Mouse (Mus musculus): Measurements from ENCODE around the gene Clk3.
A peak's percentile ranks its signal among the peaks of the same experiment; 100 is the strongest.

Clk3 gene

DNA sequence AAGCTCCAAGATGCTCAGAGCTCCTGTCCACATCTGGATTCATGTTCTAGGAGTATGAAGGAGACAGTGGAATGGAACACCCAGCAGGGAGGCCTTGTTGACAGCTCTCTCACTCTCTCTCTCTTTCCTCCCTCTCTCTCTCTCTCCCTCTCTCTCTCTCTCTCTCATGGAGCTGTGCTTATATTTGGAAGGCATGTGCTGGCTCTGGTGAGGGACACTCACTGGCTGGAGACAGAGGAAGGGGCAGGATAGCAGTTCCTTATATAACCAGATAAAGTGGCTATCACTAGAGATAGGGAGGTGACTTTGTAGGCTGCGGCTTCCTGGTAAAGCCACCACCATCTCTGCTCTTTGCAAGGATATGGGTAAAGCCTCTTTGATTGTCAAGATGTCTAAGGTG, 4.6 kb upstream of the Clk3 start:
- no peak for DNase-seq (ENCODE audit: low spot score in 2 of 2)

DNA sequence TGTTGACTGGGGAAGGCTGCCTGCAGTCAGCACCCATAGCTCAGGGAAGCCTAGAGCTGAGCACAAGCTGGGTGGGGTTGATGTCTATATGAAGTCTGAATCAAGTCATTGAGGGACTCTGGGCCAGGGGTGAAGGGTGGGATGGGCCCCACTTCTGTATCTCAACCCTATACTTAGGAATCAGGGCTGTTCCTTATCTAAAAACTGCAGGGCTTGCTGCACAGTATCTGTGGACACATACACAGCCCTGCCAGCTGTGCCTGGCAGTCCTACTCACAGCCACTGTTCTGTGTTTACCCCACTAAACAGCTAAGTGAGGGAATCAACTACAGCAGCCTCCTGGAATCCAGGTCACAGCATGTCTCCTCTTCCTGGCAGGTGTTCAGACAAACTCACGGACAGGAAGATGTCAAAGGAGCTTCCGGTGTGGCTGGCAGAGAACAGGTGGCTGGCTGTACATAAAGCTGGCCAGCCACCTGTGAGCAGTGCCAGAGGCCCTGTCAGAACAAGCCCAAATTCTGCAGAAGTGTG, 3.9 kb upstream of the Clk3 start:
- DNase-seq (ENCODE audit: low spot score in 2 of 2): no peak

DNA sequence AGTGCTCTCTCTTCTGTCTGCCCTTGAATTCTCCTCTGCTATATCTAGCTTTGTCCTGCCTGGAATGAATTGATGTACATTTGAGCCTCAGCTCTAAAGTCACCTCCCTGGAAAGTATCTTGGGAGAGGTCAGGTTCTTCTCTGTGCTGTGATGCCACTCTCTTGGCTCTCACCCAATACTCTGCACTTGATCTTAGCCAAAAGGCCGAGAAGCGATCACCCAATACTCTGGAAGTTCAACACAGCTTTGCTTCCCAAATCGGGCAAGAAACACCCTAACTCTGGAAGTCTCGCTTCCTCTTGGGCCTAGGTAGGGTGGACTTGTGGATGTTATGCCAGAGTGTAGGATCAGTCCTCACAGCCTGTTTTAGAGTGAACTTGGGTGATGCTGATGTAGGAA, 1.6 kb upstream of the Clk3 start:
- no peak for DNase-seq (ENCODE audit: low spot score in 2 of 2)

- DNase-seq (ENCODE audit: low spot score in 2 of 2): peak in 1 of 2 experiments; percentile 64
Observed at GRCm38 (mm10) chr9:57766431-57766830, 771 bp upstream of the Clk3 start.

DNA sequence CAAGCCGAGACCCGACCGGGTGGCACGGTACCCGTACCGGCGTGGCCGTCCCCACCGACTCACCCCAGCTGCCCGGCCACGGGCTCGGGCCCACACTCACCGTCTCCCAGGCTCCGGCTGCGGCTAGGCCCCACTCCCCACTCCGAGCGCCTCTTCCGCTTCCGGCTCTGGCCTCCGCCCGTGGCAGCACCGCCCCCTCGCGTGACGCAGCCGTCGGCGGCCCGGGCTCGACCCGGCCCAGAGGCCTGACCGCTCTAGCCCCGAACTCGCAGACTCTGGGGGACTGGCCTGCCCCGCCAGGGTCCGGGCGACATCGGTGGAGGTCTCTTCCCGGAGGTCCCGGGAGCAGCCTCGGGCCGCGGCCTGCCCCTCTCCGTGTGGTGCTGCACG, 691 bp downstream of the Clk3 start:
- DNase-seq (ENCODE audit: low spot score in 2 of 2): peak; percentile 86 to 88

DNA sequence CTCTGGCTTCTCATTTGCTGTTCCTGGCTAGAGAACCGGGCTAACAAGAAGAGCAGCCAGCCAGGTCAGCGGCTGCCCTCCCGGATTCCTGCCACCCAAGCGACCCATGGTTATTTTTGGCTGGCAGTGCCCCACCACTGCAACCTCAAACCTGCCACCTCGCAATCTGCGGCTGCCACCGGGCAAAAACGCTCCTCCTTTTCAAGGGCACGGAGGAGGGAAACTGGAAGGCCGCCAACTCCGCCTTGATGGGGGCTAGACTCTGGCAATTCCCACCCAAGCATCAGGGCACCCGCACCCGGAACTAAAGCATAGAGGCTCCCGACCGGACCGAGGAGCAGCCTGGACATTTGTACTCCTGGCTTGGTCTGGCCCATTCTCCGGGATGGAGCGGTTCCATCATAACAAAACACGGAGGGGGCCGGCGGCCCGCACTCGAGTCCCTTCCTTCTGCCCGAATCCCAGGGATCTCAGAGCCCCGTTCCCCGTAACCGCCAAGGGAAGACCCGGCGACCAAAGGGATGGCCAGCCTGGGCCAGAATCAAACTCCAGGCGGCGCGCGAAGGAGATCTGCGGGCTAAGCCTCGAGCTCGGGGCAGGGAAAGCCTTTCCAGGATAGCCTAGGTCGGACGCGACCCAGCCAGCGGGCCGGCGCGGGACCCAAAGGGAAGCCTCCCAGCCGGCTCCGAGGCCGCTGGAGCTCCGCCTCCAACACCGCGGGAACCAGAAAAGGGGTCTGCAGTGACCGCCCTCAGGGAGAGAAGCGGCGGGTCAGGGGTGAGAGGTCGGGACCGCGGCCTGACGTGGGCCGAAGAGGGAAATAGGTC, 1.3 kb downstream of the Clk3 start:
- peak; percentile 65 to 73 for DNase-seq (ENCODE audit: low spot score in 2 of 2)

DNA sequence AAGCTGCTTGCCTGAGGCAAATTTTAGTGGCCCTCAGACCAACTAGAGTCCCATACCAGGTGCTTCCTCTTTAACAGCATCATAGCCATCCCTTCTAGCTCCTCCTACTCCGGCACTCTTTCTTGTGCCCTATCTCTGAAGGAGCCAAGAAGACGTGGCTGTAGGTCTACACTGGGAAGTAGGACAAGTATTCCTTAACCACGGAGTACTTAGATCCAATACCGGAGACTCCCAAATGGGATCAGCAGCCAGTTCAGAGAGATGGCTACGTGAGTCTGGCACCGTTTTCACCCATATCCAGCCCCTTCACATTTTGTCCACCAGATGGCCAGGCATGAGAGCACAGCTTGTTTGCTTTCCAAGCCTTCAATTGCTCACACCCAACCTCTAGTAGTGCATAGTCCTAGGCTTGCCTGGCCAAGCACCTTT, 3.1 kb downstream of the Clk3 start:
- no peak for DNase-seq (ENCODE audit: low spot score in 2 of 2)

GRCm38 (mm10) chr9:57761563-57762551, 3.8 kb downstream of the Clk3 start:
- DNase-seq (ENCODE audit: low spot score in 2 of 2): no peak

DNA sequence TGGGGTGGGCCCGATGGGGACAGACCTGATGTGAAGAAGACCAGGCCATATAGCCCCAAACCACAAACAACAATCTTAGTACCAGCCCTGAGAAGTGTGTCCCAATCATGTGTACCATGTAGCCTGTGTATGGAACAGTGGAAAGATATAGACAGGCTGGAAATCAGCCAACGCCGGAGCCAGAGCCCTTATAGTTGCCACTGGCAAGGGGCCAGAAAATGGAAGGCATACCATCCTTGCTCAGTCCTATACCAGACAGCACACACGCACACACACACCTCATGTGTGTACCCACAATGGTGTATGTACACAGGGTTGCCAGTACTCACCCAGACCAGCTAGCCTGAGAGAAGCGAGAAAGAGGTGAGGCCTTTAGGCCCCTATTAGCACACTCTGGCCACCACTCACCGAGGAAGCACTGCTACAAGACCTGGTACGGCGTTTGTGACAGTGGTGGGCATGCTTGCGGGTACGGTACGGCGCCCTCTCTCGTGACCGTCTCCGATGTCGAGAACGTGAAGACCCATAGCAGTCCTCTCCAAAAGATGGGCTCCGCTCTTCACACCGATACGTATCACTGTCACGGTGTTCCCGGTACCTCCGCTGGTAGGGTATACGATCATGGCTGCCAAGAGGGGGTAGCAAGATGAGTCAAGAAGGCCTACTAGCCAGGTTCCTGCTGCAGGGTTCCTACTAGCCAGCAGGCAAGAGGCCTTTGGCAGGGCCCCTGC, 5.1 kb downstream of the Clk3 start:
- no peak for DNase-seq (ENCODE audit: low spot score in 2 of 2)

GRCm38 (mm10) chr9:57759289-57759688, 6.4 kb downstream of the Clk3 start:
- peak in 1 of 2 experiments; percentile 54 for DNase-seq (ENCODE audit: low spot score in 2 of 2)

GRCm38 (mm10) chr9:57758528-57758927, 7.1 kb downstream of the Clk3 start:
- peak in 1 of 2 experiments; percentile 52 for DNase-seq (ENCODE audit: low spot score in 2 of 2)

DNA sequence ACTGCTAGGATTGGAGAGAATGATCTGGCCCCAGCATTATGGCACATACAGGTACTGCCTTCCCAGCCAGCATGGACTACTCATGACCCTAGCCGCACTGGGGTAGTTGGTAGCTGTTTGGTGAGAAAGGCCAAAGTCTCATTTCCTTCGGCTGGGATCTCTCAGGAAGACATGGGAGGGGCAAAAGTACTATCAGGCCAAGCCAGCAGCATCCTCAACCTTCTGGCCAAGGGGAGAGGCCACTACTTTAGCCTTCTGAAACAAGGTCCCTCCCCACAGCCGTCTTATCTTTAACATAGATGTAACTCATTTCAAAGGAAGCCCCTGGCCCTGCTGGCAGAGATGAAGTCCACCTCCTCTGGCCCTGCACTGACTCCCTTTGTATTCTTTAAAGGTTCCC, 8.1 kb downstream of the Clk3 start:
- DNase-seq (ENCODE audit: low spot score in 2 of 2): no peak

GRCm38 (mm10) chr9:57750901-57751300, 14.8 kb downstream of the Clk3 start:
- DNase-seq (ENCODE audit: low spot score in 2 of 2): no peak

DNA sequence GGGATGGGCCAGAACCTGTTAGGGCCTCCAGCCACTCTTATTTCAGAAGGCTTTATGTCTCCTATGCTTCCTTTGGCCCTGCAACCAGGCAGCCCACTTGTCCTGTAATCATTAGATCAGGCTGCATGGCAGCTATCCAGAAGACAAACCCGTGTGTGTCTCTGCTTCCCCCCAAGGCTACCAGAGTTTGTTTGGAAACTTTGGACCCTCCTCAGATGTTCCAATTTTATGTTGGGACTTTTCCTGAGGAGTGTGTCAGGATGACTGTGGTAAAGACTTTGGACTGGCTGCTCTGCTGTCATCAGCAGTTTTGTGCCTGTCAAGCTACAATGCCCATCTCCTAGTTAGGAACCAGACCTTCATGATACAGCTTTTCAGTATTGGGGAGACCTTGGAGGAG, 16.8 kb downstream of the Clk3 start:
- DNase-seq (ENCODE audit: low spot score in 2 of 2): no peak

DNA sequence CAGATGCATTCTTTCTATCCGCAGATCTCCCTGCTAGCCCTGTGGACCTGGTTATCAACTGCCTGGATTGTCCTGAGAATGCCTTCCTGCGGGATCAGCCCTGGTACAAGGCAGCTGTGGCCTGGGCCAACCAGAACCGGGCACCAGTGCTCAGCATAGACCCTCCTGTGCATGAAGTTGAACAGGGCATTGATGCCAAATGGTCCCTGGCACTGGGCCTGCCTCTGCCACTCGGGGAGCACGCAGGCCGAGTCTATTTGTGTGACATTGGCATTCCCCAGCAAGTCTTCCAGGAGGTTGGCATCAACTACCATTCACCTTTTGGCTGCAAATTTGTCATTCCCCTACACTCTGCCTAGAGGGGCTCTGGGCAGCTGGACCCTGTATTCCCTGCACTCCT, 17.5 kb downstream of the Clk3 start:
- DNase-seq (ENCODE audit: low spot score in 2 of 2): no peak

GRCm38 (mm10) chr9:57747067-57747466, 18.6 kb downstream of the Clk3 start:
- no peak for DNase-seq (ENCODE audit: low spot score in 2 of 2)

DNA sequence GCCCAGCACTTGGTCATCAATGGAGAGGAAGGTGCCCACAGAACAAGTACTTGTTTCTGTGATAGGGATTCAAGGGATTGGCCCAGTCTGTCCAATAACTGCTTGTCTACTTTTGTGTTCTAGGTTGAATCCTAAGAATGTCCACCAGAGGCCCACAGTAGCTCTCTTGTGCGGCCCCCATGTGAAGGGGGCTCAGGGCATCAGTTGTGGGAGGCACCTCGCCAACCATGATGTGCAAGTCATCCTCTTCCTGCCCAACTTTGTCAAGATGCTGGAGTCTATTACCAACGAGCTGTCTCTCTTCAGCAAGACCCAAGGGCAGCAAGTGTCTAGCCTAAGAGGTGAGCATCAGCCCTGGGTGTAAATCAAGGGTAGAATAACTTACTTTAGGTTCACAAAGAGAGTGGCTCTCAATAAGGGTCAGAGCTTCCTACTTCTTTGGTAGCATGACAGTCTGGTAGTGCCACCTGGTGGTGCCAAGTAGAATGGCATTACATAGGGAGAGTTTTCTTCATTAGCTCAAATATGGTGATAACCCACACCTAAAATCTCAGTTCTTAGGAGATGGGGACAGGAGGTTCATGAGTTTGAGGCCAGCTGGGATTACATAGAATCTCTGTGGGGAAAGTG, 21.1 kb downstream of the Clk3 start:
- no peak for DNase-seq (ENCODE audit: low spot score in 2 of 2)

DNA sequence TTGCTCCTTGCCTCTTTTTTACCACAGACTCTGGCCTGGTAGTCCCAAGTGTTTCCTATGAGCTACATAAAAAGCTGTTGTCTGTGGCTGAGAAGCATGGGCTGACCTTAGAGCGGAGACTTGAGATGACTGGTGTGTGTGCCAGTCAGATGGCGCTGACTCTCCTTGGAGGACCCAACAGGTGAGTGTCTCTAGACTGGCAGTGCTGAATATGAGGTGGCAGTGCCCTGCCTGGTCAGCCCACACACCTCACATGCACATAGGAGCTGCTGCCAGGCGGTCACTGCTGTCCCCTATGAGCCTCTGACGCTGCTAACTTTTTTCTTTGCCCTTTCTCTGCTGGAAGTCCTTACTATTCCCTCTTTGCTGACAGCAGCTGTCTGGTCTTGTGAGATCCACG, 25.8 kb downstream of the Clk3 start:
- no peak for DNase-seq (ENCODE audit: low spot score in 2 of 2)

DNA sequence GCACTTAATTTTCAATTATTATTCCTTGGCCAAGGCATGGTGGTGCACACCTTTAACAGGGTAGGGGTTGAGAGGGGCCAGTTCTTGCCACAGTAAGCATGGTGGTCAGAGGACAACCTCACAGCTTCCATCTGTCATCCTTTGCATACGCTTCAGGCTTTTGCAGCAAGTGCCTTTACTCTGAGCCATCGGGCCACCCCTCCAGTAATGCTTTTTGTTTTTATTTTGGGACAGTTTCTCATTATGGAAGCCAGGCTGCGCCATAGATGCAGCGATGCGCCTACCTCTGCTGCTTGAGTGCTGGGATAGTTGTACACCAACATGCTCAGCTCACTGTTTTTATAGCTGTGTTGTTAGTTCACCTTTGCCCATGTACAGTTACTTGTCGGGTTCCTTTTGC, 32.1 kb downstream of the Clk3 start:
- DNase-seq (ENCODE audit: low spot score in 2 of 2): no peak

DNA sequence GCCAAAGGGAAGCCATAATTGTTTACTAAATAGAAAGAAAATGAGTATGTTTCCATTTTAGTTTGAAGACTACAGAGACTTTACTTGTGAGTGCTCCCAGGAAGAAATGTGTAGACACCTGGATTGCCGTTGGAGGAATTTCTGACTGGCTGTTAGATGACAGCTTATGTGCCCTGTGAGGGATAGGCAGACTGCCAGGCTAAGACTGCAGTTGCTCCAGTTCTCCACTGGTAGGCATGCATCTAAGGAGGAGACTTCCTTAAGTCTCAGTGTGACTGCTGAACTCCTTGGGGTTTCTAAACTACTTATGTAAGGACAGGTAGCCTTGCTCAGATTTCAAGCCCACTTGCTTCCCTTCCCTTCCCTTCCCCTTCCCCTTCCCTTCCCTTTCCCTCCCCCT, 37.3 kb downstream of the Clk3 start:
- DNase-seq (ENCODE audit: low spot score in 2 of 2): no peak

DNA sequence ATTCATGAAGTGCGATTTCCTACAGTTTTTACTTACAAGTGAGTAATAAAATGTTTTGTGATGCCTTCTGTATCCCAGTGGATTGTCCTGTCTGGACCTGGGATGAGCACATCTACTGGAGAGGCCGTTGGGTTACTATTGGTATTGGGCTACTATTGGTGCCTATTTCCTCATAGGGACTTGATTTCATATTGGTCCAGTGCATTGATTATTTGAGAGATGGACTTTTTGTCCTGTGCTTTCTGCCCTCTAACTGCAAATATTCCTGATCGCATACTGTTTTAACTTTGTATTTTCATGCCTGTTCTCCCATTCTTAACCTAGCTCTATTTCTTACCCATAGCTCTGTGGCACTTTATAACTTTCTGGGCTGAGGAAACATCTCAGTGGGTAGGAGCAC, 41.0 kb downstream of the Clk3 start:
- DNase-seq (ENCODE audit: low spot score in 2 of 2): no peak

Data from right cerebral cortex, postnatal 36 days (tissue).